Mouse (Mus musculus) MEL (cell line): ENCODE data around the gene Catip. TPM values are rescaled to one million over a fixed set of nuclear protein-coding genes. Genes with fewer than 3 reads are reported as not detected.

Experiments used
- DNase-seq: peaks from one replicate; pipeline ENCODE4 v3.0.0; 2011; ENCODE audit warnings: low read depth, low spot score
- H3K27ac ChIP-seq: 2 replicates; pipeline ENCODE4 v1.5.1; 2012; ENCODE audit warnings: low read depth, mild to moderate bottlenecking, control low read depth, low read length, moderate library complexity; ENCODE audit not compliant: control insufficient read depth
- H3K27me3 ChIP-seq, 2 experiments: fragments of 150-350 bp in 1 of 2; sonication (generic) in 1 of 2; 2 replicates each; pipeline ENCODE4 v1.6.1; 2012; ENCODE audit warnings: low read length in 2 of 2, mild to moderate bottlenecking in 2 of 2, improper control_type of control experiment in 1 of 2, moderate library complexity in 1 of 2; ENCODE audit not compliant: insufficient read depth in 2 of 2, control insufficient read depth in 1 of 2
- H3K36me3 ChIP-seq, 2 experiments: 2 replicates each; pipeline ENCODE4 v1.6.1; 2012 to 2014; ENCODE audit warnings: low read length in 2 of 2, improper control_type of control experiment in 1 of 2, inconsistent platforms in 1 of 2, mild to moderate bottlenecking in 1 of 2; ENCODE audit not compliant: insufficient read depth in 2 of 2, control insufficient read depth in 1 of 2
- H3K4me1 ChIP-seq, 2 experiments: fragments of 150-350 bp in 1 of 2; sonication (generic) in 1 of 2; 2 replicates each; pipeline ENCODE4 v1.6.1; 2012; ENCODE audit warnings: low read length in 2 of 2, improper control_type of control experiment in 1 of 2, mild to moderate bottlenecking in 1 of 2; ENCODE audit not compliant: insufficient read depth in 2 of 2, control insufficient read depth in 1 of 2
- H3K4me3 ChIP-seq, 2 experiments: fragments of 150-350 bp in 1 of 2; sonication (generic) in 1 of 2; 2 replicates each; pipeline ENCODE4 v1.5.1; 2012; ENCODE audit warnings: low read depth in 2 of 2, low read length in 2 of 2, mild to moderate bottlenecking in 2 of 2, moderate library complexity in 2 of 2, control low read depth in 1 of 2, improper control_type of control experiment in 1 of 2; ENCODE audit not compliant: control insufficient read depth in 1 of 2, insufficient read depth in 1 of 2
- H3K79me2 ChIP-seq: 2 replicates; pipeline ENCODE4 v1.6.1; 2012; ENCODE audit warnings: mild to moderate bottlenecking, low read length, moderate library complexity; ENCODE audit not compliant: control insufficient read depth, poor library complexity, insufficient read depth
- H3K9ac ChIP-seq: 2 replicates; pipeline ENCODE4 v1.6.1; 2012; ENCODE audit warnings: low read depth, mild to moderate bottlenecking, control low read depth, low read length, moderate library complexity; ENCODE audit not compliant: control insufficient read depth, poor library complexity, severe bottlenecking
- H3K9me3 ChIP-seq: fragments of 150-350 bp; sonication (generic); replicated peaks from 2 replicates; pipeline ENCODE4 v1.6.1; 2012; ENCODE audit warnings: mild to moderate bottlenecking, low read length, improper control_type of control experiment, moderate library complexity; ENCODE audit not compliant: insufficient read depth
- E2F4 ChIP-seq: IDR thresholded peaks from 2 replicates; pipeline ENCODE4 v1.6.1; 2011; ENCODE audit warnings: low read depth, low read length, improper control_type of control experiment, borderline replicate concordance
- ELF1 ChIP-seq: IDR thresholded peaks from 2 replicates; pipeline ENCODE4 v1.6.1; 2014; ENCODE audit warnings: low read depth, mild to moderate bottlenecking, inconsistent platforms, low read length, improper control_type of control experiment, moderate library complexity
- ETS1 ChIP-seq: IDR thresholded peaks from 2 replicates; pipeline ENCODE4 v1.6.1; 2012; ENCODE audit warnings: low read depth, mild to moderate bottlenecking, inconsistent platforms, low read length, improper control_type of control experiment, moderate library complexity
- GABPA ChIP-seq: IDR thresholded peaks from 2 replicates; pipeline ENCODE4 v1.6.1; 2012; ENCODE audit warnings: low read depth, mild to moderate bottlenecking, inconsistent platforms, low read length, improper control_type of control experiment, moderate library complexity
- GATA1 ChIP-seq: IDR thresholded peaks from 2 replicates; pipeline ENCODE4 v1.6.1; 2011; ENCODE audit warnings: low read depth, low read length, improper control_type of control experiment
- HCFC1 ChIP-seq: IDR thresholded peaks from 2 replicates; pipeline ENCODE4 v1.6.1; 2012; ENCODE audit warnings: low read depth, mild to moderate bottlenecking, inconsistent platforms, low read length, improper control_type of control experiment, moderate library complexity
- MAFK ChIP-seq: IDR thresholded peaks from 2 replicates; pipeline ENCODE4 v1.6.1; 2011; ENCODE audit warnings: low read depth, mild to moderate bottlenecking, low read length, improper control_type of control experiment, borderline replicate concordance
- MYB ChIP-seq: IDR thresholded peaks from 2 replicates; pipeline ENCODE4 v1.6.1; 2011; ENCODE audit warnings: mild to moderate bottlenecking, low read depth, low read length, improper control_type of control experiment
- NELFE ChIP-seq: IDR thresholded peaks from 2 replicates; pipeline ENCODE4 v1.6.1; 2011; ENCODE audit warnings: low read depth, low read length, improper control_type of control experiment
- POLR2AphosphoS5 ChIP-seq: IDR thresholded peaks from 2 replicates; pipeline ENCODE4 v1.6.1; 2012; ENCODE audit warnings: low read depth, borderline replicate concordance, mild to moderate bottlenecking, inconsistent platforms, low read length, moderate library complexity, mixed read lengths
- RAD21 ChIP-seq: IDR thresholded peaks from 2 replicates; pipeline ENCODE4 v1.6.1; 2011; ENCODE audit warnings: mild to moderate bottlenecking, low read depth, low read length, improper control_type of control experiment
- SIN3A ChIP-seq: IDR thresholded peaks from 2 replicates; pipeline ENCODE4 v1.6.1; 2012; ENCODE audit warnings: low read length, improper control_type of control experiment, inconsistent platforms
- TAL1 ChIP-seq: IDR thresholded peaks from 2 replicates; pipeline ENCODE4 v1.6.1; 2012; ENCODE audit warnings: mild to moderate bottlenecking, inconsistent platforms, low read length, moderate library complexity, mixed read lengths
- TBP ChIP-seq: IDR thresholded peaks from 2 replicates; pipeline ENCODE4 v1.8.0; 2011; ENCODE audit warnings: low read depth, low read length, improper control_type of control experiment
- TCF12 ChIP-seq: IDR thresholded peaks from 2 replicates; pipeline ENCODE4 v1.6.1; 2014; ENCODE audit warnings: low read depth, mild to moderate bottlenecking, inconsistent platforms, low read length, improper control_type of control experiment, moderate library complexity
- UBTF ChIP-seq: IDR thresholded peaks from 2 replicates; pipeline ENCODE4 v1.6.1; 2012; ENCODE audit warnings: low read depth, mild to moderate bottlenecking, inconsistent platforms, low read length, improper control_type of control experiment, moderate library complexity, borderline replicate concordance; ENCODE audit not compliant: insufficient read depth
- USF1 ChIP-seq: IDR thresholded peaks from 2 replicates; pipeline ENCODE4 v1.6.1; 2014; ENCODE audit warnings: low read depth, mild to moderate bottlenecking, inconsistent platforms, low read length, improper control_type of control experiment, moderate library complexity
- USF2 ChIP-seq, 2 experiments: IDR thresholded peaks; 2 replicates each; pipeline ENCODE4 v1.6.1; 2011 to 2012; ENCODE audit warnings: improper control_type of control experiment in 2 of 2, low read length in 2 of 2, borderline replicate concordance in 1 of 2, inconsistent platforms in 1 of 2, low read depth in 1 of 2, mild to moderate bottlenecking in 1 of 2; ENCODE audit not compliant: insufficient read depth in 1 of 2
- ZKSCAN1 ChIP-seq: IDR thresholded peaks from 2 replicates; pipeline ENCODE4 v1.6.1; 2012; ENCODE audit warnings: low read depth, mild to moderate bottlenecking, inconsistent platforms, low read length, improper control_type of control experiment, moderate library complexity
- polyA plus RNA-seq, 2 experiments: library from polyadenylated mRNA; stranded (reverse) in 1 of 2; unstranded in 1 of 2; fragments of >175 nt in 1 of 2; fragments of >200 nt in 1 of 2; gene quantifications; 2 replicates each; pipeline versions ENCODE4 v1.2.1 to v1.2.4; 2012; ENCODE audit warnings: low replicate concordance in 2 of 2, low read depth in 1 of 2; ENCODE audit not compliant: insufficient read length in 2 of 2, insufficient read depth in 1 of 2, missing spikeins in 1 of 2
- total RNA-seq: library from RNA; depleted of rRNA; stranded (reverse); fragments of 300-350 nt; gene quantifications from 2 replicates; pipeline ENCODE4 v1.2.3, GENCODE M21; 2012

Catip gene
- total and polyA plus RNA-seq, 3 experiments, result 0.08 TPM; not detected in 1

DNA sequence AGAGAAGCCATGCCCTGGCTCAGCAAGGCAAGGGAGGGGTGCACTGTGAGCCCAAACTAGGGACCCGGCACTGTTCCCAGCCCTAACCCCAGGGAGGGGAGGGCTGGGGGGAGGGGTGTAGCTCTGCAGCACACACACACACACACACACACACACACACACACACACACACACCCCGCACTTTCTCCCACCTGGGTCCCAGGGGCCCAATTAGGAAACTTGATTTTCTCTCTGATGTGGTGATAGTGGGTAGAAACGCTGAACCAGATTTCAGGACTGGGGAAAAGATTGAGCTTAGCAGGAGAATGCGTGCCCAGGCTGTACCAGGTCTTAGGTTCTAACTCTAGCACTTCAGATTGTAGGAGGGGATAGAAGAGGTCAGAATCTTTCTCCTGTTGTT, 23.3 kb upstream of the Catip start:
- H3K9ac ChIP-seq, result no peak overlapping the region
- TF ChIP-seq UBTF, result no peak
- TF ChIP-seq RAD21, result no peak
- TF ChIP-seq MYB, result no peak
- no peak for TF ChIP-seq ELF1

DNA sequence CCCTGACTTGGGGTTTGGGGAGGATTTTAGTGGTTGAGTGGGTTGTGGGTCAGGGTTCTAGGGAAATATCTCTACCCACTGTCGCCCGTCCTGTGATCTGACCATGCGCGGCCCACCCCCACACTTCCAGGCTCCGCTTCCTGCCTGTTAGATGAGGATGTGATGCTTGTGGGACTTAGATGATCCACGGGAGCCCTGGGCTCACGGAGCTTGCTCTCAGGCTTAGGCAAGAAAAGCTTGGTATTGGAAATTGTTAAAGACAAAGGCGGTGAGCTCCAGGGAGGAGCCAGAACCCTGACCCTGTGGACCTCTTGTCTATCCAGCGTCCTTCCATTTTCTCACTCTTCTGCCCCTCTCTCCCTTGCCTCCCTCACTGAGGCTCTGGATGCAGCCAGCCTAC, 22.0 kb upstream of the Catip start:
- no peaks in the 10 kb centered on the region for H3K4me1 ChIP-seq
- H3K9ac ChIP-seq, result no peak overlapping the region
- H3K79me2 ChIP-seq, result no peaks in the 10 kb centered on the region
- H3K27ac ChIP-seq, result no peak overlapping the region
- H3K36me3 ChIP-seq, result no peaks in the 10 kb centered on the region
- no peaks in the 10 kb centered on the region for H3K27me3 ChIP-seq
- no peaks in the 10 kb centered on the region for H3K9me3 ChIP-seq
- no peak overlapping the region for H3K4me3 ChIP-seq
- no peak for TF ChIP-seq GATA1
- no peak for TF ChIP-seq SIN3A
- no peak for TF ChIP-seq GABPA
- no peak for TF ChIP-seq TAL1
- TF ChIP-seq TCF12, result no peak
- no peak for TF ChIP-seq ZKSCAN1
- TF ChIP-seq E2F4, result no peak
- TF ChIP-seq USF1, result no peak
- no peak for TF ChIP-seq RAD21
- TF ChIP-seq, all 39 proteins: peak for 0
- DNase-seq, result no peak

More for the DNA sequence above, 23.3 kb upstream of the Catip start:
- no peak for DNase-seq
- Histone ChIP-seq H3K9me3 (no peaks in the 10 kb centered on the region), H3K27me3 (no peaks in the 10 kb centered on the region), H3K36me3 (no peaks in the 10 kb centered on the region), H3K4me3 (no peak overlapping the region), H3K4me1 (no peaks in the 10 kb centered on the region), H3K79me2 (no peaks in the 10 kb centered on the region), H3K27ac (no peak overlapping the region)

DNA sequence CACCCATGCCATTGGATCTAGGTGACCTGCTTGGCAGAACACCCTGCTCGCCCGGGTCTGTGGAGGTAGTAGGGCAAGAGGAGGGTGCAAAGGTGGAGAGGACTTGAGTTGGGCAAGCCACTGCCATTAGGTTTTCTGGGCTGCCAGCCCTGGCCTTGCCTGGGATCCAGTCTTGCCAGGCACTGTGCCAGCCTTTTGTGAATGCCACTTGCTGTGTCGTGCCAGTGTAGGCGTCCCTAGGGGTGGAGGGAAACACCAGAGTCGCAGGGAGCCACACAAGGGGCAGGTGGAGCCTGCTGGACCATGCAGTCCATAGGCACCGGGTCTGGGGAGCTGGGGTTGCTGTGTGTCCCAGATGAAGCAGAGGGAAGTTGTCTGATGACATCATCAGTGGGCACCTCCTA, 21.5 kb upstream of the Catip start:
- no peaks in the 10 kb centered on the region for H3K9me3 ChIP-seq
- H3K27me3 ChIP-seq, result no peaks in the 10 kb centered on the region
- no peaks in the 10 kb centered on the region for H3K79me2 ChIP-seq
- no peak overlapping the region for H3K27ac ChIP-seq
- no peak for DNase-seq
- H3K36me3 ChIP-seq, result no peaks in the 10 kb centered on the region
- H3K4me3 ChIP-seq, result no peak overlapping the region
- no peak overlapping the region for H3K9ac ChIP-seq
- no peak for TF ChIP-seq TBP
- no peak for TF ChIP-seq USF2 (IDR thresholded peaks at IDR 0.05; ENCODE audit: borderline replicate concordance in 1 of 2, insufficient read depth in 1 of 2, low read depth in 1 of 2, low read length in 2 of 2)
- no peak for TF ChIP-seq NELFE
- TF ChIP-seq HCFC1, result no peak
- TF ChIP-seq ETS1, result no peak
- TF ChIP-seq POLR2AphosphoS5, result no peak
- TF ChIP-seq MAFK, result no peak
- TF ChIP-seq GATA1, result no peak
- no peaks in the 10 kb centered on the region for H3K4me1 ChIP-seq
